ENCODE assay signal across 8 mouse cellular contexts in the genomic region with DNA sequence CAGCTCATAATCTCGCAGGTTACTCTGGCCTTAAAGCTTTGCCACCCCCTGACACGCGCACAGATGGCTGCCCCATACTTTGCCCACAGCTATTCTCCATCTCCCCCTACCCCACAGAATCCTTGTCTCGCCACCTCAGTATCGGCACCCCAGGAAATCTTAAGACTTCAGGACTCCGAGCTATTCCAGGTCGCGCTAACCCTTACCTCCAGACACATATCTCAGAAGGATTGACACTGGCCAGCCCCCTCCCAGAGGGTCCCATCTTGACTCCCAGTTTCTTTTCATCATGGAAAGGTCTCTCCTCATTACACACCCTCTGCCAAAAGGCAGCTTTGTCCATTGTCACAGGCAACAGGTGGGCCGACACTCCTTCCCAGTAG. TPM values are rescaled to one million over a fixed set of nuclear protein-coding genes. Genes with fewer than 3 reads are reported as not detected.
DNase-seq lines count a peak whose midpoint lies in the region; ATAC-seq and TF ChIP-seq lines count a peak whose summit lies in the region.

No protein-coding gene starts in this region.

- no peak for DNase-seq in lung, adult 2 months
- DNase-seq in lung, postnatal 4 days: no peak
- peak; percentile 19 to 50 for DNase-seq in cerebellum, postnatal 25 days
- no peak for DNase-seq in yolk sac, embryonic 10.5 days (ENCODE audit: low spot score)
- DNase-seq in frontal cortex, postnatal 25 days (ENCODE audit: low spot score in 2 of 2): no peak
- no peak for DNase-seq in MN1 (ENCODE audit: low spot score)

- H3K27me3 ChIP-seq in hindbrain, embryonic 16.5 days (replicated peaks; ENCODE audit: control insufficient read depth, insufficient read depth, low read length): no peaks in the 10 kb centered on the region
- no peaks in the 10 kb centered on the region for H3K27me3 ChIP-seq in myocyte (ENCODE audit: control insufficient read depth, insufficient read depth, insufficient read length)

- WGBS in lung, adult 2 months: 13% methylated on average over 9 of the region's 9 CpGs
- 15% methylated on average over 9 of the region's 9 CpGs for WGBS in hindbrain, embryonic 16.5 days

- H3K27ac ChIP-seq in hindbrain, embryonic 16.5 days (ENCODE audit: low read depth, low read length): no peak overlapping the region; the same call in 1 of the 2 replicates

- no peak for TF ChIP-seq POLR2A in lung, adult 2 months (IDR thresholded peaks at IDR 0.05; ENCODE audit: borderline replicate concordance, extremely low read depth, low read depth, low read length)
- TF ChIP-seq POLR2A in myocyte (IDR thresholded peaks at IDR 0.05; ENCODE audit: insufficient read length, low read depth): no peak

- ATAC-seq in hindbrain, embryonic 16.5 days: no peak

- H3K9me3 ChIP-seq in hindbrain, embryonic 16.5 days (ENCODE audit: control insufficient read depth, low read length): no peaks in the 10 kb centered on the region

- 0 out of 2 replicates have a peak, but pooled peaks cover 3% of the 10 kb centered on the region for H3K36me3 ChIP-seq in hindbrain, embryonic 16.5 days (ENCODE audit: control insufficient read depth, insufficient read depth, low read length)
- H3K36me3 ChIP-seq in myocyte (ENCODE audit: control insufficient read depth, insufficient read depth): peaks cover 9% of the 10 kb centered on the region

- peak overlapping the region; percentile 94 for H3K9ac ChIP-seq in hindbrain, embryonic 16.5 days (ENCODE audit: low read depth, low read length)

- peak overlapping the region; percentile 73 for H3K4me3 ChIP-seq in lung, adult 2 months (replicated peaks; ENCODE audit: extremely low read depth, low read depth, low read length)
- H3K4me3 ChIP-seq in hindbrain, embryonic 16.5 days (ENCODE audit: low read length): peak overlapping the region; percentile 92
- peak overlapping the region; percentile 34 for H3K4me3 ChIP-seq in myocyte

- peak overlapping the region; percentile 94 for H3K4me2 ChIP-seq in hindbrain, embryonic 16.5 days (ENCODE audit: low read length)
- H3K4me2 ChIP-seq in myocyte (ENCODE audit: low read depth): peak overlapping the region; percentile 75

- H3K79me2 ChIP-seq in myocyte (ENCODE audit: control insufficient read depth, insufficient read depth): no peaks in the 10 kb centered on the region

- no peak for TF ChIP-seq CTCF in lung, adult 2 months (IDR thresholded peaks at IDR 0.05; ENCODE audit: insufficient read depth, low read length)

- H3ac ChIP-seq in myocyte (ENCODE audit: control insufficient read depth, insufficient read length): peak overlapping the region; percentile 57

- H3K4me1 ChIP-seq in lung, adult 2 months (ENCODE audit: control insufficient read depth, insufficient read depth, low read length): peaks cover 21% of the 10 kb centered on the region
- peaks cover 12% of the 10 kb centered on the region for H3K4me1 ChIP-seq in hindbrain, embryonic 16.5 days (ENCODE audit: control insufficient read depth, insufficient read depth, low read depth, low read length)

TF ChIP-seq in myocyte, 11 proteins besides CTCF, POLR2A, EP300 and RAD21:
- TF ChIP-seq MAX (IDR thresholded peaks at IDR 0.05; ENCODE audit: low read depth) (no peak), POLR2AphosphoS2 (IDR thresholded peaks at IDR 0.05; ENCODE audit: insufficient read length, low read depth) (no peak), TCF12 (IDR thresholded peaks at IDR 0.05; ENCODE audit: insufficient read depth, poor library complexity, severe bottlenecking) (no peak), MYOD1 (IDR thresholded peaks at IDR 0.05; ENCODE audit: control insufficient read depth in 1 of 3, insufficient read length in 2 of 3, low read depth in 2 of 3) (no peak), E2F4 (IDR thresholded peaks at IDR 0.05; ENCODE audit: insufficient read depth) (no peak), TCF3 (IDR thresholded peaks at IDR 0.05; ENCODE audit: insufficient read length, low read depth) (no peak), CEBPB (IDR thresholded peaks at IDR 0.05; ENCODE audit: insufficient read depth, poor library complexity, severe bottlenecking) (no peak), USF1 (IDR thresholded peaks at IDR 0.05; ENCODE audit: low read depth) (no peak)

RNA-seq across cellular contexts. Expression of gene Tbc1d10a, which starts 0.7 kb away (rescaled TPM):
- polyA plus RNA-seq in lung, adult 2 months (2012; rRNA removed): 72.8 and 78.3 TPM in 2 replicates
- 37.6 and 41.0 TPM in 2 replicates for polyA plus RNA-seq in hindbrain, embryonic 16.5 days (2015; fragmentation: Nextera tagmentation; extraction: Ambion mirVana)
- polyA plus RNA-seq in myocyte (2012; fragmentation: generic; extraction: Trizol): 18.8 TPM

RNA-seq across cellular contexts. Expression of gene Sf3a1, which starts 27.2 kb away (rescaled TPM):
- 27.0 and 28.2 TPM in 2 replicates for polyA plus RNA-seq in lung, adult 2 months (2012; rRNA removed)
- 38.7 and 52.4 TPM in 2 replicates for polyA plus RNA-seq in hindbrain, embryonic 16.5 days (2015; fragmentation: Nextera tagmentation; extraction: Ambion mirVana)
- polyA plus RNA-seq in myocyte (2012; fragmentation: generic; extraction: Trizol): 47.0 TPM

RNA-seq across cellular contexts. Expression of gene Ccdc157, which starts 27.2 kb away (rescaled TPM):
- polyA plus RNA-seq in lung, adult 2 months (2012; rRNA removed): 17.6 and 19.8 TPM in 2 replicates
- polyA plus RNA-seq in hindbrain, embryonic 16.5 days (2015; fragmentation: Nextera tagmentation; extraction: Ambion mirVana): 9.1 and 10.9 TPM in 2 replicates
- polyA plus RNA-seq in myocyte (2012; fragmentation: generic; extraction: Trizol): 5.6 TPM

RNA-seq across cellular contexts. Expression of gene Castor1, which starts 30.7 kb away (rescaled TPM):
- 23.3 and 26.2 TPM in 2 replicates for polyA plus RNA-seq in lung, adult 2 months (2012; rRNA removed)
- 6.7 and 7.4 TPM in 2 replicates for polyA plus RNA-seq in hindbrain, embryonic 16.5 days (2015; fragmentation: Nextera tagmentation; extraction: Ambion mirVana)
- 3.1 TPM for polyA plus RNA-seq in myocyte (2012; fragmentation: generic; extraction: Trizol)

RNA-seq across cellular contexts. Expression of gene Osm, which starts 48.9 kb away (rescaled TPM):
- 1.0 and 1.3 TPM in 2 replicates for polyA plus RNA-seq in lung, adult 2 months (2012; rRNA removed)
- polyA plus RNA-seq in hindbrain, embryonic 16.5 days (2015; fragmentation: Nextera tagmentation; extraction: Ambion mirVana): not detected in 2 replicates
- polyA plus RNA-seq in myocyte (2012; fragmentation: generic; extraction: Trizol): not detected

Comparison
In these comparisons a context has a peak if more than half of its experiments do, and no peak if none do; other contexts are left out.
1. DNase-seq: peak in cerebellum, postnatal 25 days (2 of 2); none in lung, adult 2 months (single experiment), lung, postnatal 4 days (0 of 2), yolk sac, embryonic 10.5 days (single experiment), frontal cortex, postnatal 25 days (0 of 2) and MN1 (single experiment).
2. H3K4me3 ChIP-seq: peak in every context shown above with its lines; median percentile 92 in hindbrain, embryonic 16.5 days; 73 in lung, adult 2 months; 34 in myocyte.